Mouse (Mus musculus) neutrophil, adult 5-6 weeks (primary cell): ENCODE data around the gene 2410131K14Rik. TPM values are rescaled to one million over a fixed set of nuclear protein-coding genes. Genes with fewer than 3 reads are reported as not detected.

Experiments used
- ATAC-seq: fragments of 151-379, 151-347 bp; 2 replicates; pipeline ENCODE4 v1.8.0; 2017; ENCODE audit warnings: mild to moderate bottlenecking, moderate TSS enrichment; ENCODE audit not compliant: insufficient number of reproducible peaks, poor library complexity, low FRiP score, severe bottlenecking; ENCODE audit errors: extremely low read depth
- total RNA-seq: library from RNA; stranded (forward); fragments of 200-1000 nt; gene quantifications from 2 replicates; pipeline ENCODE4 v1.2.3, GENCODE M21; 2017

The 2410131K14Rik gene
- total RNA-seq, 1 experiment from 2014 or later, result 8.0 TPM

DNA sequence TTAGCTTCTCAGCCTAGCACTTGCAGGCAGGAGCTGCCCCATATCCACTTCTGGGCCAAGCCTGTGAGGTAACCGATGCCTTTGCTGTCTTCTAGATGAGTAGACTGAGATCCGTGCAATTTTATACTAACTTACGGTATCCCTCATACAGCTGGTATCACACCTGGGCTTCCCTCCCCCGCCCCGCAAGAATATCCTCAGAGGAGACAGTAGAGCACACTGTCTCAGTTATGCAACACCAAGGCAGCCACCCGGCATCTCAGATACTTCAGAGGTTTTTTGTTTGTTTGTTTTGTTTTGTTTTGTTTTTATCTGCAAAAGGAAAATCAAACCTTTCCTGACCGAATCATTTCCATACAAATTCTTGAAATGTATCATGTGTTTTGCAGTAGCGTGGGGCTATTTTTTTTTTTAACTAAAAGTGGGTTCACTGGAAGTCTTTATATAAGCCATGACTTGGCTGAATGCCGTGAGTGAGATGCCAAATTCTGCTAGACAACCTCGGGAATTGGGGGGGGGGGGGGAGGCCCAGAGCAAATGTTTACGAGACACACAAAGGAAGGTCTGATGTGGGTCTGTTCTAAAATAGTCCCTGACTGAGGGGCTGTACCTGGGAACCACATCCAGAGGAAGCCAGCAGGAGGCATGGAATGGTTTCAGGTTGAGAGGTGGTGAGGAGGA, 54.8 kb downstream of the 2410131K14Rik start:
- no peak for ATAC-seq

DNA sequence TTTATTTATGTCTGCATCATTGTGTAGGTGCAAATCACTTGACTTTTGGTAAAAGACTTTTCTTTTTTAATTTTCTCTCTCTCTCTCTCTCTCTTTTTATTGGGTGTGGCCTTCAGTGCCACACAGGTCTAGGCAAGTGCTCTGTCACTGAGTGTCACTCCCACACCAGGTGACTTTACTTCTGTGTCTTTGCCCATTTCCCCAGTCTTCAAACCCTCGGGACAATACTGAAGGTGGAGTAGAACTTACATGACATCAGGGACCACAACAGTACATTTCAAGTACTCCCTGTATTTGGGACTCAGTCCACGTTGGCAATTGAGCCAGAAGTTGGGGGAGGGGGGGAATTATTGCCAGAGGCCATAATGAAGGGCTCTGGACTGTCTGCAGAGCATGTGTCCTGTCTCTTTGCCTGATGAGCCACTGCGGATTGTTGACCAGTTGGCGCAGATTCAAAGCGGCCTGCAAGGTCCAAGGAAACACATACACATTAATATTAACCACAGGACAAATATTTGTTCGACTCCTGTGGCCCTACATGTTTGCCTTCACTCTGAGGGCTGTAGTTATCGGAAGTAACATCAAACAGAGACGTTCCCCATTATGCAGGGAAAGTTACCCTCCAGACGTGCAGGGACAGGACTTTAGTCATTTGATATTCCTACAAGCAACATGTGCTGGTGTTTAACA, 57.6 kb downstream of the 2410131K14Rik start:
- no peak for ATAC-seq

DNA sequence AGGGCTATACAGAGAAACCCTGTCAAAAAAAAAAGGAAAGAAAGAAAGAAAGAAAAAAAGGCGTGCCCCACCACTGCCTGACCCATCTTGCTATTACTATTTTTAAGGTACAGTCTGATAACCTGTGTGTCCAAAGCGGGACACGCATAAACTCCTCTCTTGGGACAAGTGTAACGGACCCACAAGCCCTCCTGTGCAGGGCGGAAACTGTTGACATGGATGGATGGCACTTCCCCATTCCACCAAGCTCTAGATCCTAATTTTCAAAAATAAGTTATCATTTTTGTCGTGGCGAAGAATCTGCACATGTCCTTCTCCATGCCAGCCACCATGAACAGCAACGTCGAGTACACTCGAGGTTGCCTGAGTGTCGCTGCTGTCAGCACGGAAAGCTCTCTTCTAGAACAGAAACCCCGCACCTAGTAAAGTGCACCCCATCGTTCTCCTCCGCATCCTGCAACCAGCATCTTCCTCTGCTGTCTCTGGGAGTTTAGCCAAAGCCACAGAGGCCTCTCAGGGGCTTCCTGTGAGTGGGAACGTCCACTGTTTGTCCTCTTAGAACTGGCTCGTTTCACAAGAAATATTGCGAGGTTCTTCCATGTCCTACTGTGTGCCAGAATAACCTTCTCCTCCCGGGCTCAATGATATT, 60.1 kb downstream of the 2410131K14Rik start:
- ATAC-seq, result no peak

DNA sequence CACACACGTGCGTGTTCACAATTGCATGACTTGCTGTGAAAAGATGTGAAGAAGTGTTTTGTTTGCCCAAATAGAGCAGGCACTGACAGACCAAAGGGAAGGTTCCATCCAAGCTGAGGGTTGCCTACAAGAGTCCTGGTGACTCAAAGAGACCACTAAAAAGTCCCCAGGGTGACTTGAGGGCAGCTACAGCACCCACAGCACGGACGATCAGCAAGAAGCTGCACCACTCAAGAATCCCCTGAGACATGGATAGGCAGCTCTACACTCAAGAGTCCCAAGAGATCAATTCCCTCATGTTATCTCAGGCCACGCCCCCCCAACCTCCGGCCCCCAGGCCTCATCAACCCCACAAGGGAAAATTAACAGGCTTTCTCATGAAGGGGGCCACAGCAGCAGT, 65.4 kb downstream of the 2410131K14Rik start:
- no peak for ATAC-seq

GRCm38 (mm10) chr5:118311251-118311650, 66.2 kb downstream of the 2410131K14Rik start:
- ATAC-seq, result no peak

DNA sequence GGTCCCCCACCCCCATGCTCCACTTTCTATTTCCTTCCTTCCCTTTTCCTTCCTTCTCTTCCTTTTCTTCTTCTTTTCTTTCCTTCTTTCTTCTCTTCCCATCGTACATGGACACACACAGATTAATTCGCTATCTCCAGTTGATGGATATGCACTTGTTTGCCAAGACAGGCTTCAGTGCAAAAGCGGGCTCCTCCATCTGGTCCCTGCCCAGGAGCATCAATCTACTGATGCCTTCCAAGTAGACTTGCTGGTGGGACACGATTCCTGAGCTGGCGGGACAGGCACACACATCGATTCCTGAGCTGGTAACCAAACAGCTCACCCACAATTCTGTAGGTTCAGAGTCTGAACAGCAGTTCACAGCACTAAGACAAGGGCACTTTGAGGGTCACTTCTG, 68.7 kb downstream of the 2410131K14Rik start:
- ATAC-seq, result no peak

Other genes with a start within 250 kb of the 2410131K14Rik start
- 0.61 and 0.93 TPM in 2 replicates for gene Tesc, start 217.5 kb upstream of the 2410131K14Rik start, total RNA-seq
- 6.8 and 7.8 TPM in 2 replicates for gene Fbxw8, start 89.8 kb upstream of the 2410131K14Rik start, total RNA-seq
- gene Hrk, start 80.6 kb upstream of the 2410131K14Rik start, total RNA-seq, result not detected in 2 replicates
- gene Rnft2, start 111 bp upstream of the 2410131K14Rik start, total RNA-seq, result 1.5 TPM in 1 of 2 replicates, not detected in the other